Mouse (Mus musculus): ENCODE results near the gene Fndc5. TPM values are rescaled to one million over a fixed set of nuclear protein-coding genes. Genes with fewer than 3 reads are reported as not detected.

Fndc5 gene
- polyA plus RNA-seq, 1 experiment from 2014 or later: 1.8 TPM

DNA sequence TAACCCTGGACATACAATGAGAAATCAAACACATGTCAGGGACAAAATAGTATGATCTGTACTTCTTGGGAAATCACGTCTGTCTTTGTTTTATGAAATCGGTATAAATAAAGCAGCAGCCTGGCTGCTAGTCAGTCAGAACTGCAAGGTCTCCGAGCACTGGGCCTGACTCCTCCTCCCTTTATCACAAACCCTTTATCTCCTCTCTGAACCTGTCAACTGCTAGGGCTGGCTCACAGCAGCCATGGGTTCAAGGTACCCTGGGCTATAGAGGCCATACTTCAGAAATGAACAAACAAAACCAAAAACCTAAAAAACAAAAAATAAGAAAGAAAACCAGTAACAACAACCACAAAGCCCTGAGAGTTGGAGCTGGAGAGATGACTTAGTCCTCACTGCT lies 21.8 kb downstream of the Fndc5 start:
- WGBS: 76% methylated on average over 3 of the region's 3 CpGs
- no peak for ATAC-seq (ENCODE audit: low FRiP score, low read depth)
- H3K9me3 ChIP-seq: no peaks in the 10 kb centered on the region

DNA sequence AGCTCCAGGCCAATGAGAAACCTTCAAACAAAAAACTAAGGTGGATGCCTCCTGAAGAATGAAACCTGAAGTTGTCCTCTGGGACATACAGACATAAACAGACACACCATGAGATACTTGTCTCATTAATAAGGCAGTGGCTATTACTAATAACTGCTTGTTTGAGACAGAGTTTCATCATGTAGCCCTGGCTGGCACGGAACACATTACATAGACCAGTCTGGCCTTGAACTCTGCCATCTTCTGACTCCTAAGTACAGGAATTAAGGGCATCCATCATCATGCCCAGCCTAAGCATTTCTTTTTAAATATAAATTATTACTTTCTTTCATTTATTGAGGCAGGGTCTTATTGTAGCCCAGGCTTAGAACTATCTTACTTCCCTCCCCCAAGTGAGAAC lies 24.3 kb downstream of the Fndc5 start:
- no peak overlapping the region for H3K27ac ChIP-seq (replicated peaks)
- H3K4me2 ChIP-seq (replicated peaks): no peak overlapping the region
- no peak for ATAC-seq (ENCODE audit: low FRiP score, low read depth)
- 93% methylated on average over 1 of the region's 1 CpGs for WGBS
- H3K4me1 ChIP-seq: no peaks in the 10 kb centered on the region
- no peak overlapping the region for H3K9ac ChIP-seq (replicated peaks)
- H3K27me3 ChIP-seq: no peaks in the 10 kb centered on the region
- H3K36me3 ChIP-seq: peaks cover 33% of the 10 kb centered on the region
- no peaks in the 10 kb centered on the region for H3K9me3 ChIP-seq
- H3K4me3 ChIP-seq: no peak overlapping the region

More for the DNA sequence above, 21.8 kb downstream of the Fndc5 start:
- H3K36me3 ChIP-seq: peaks cover 30% of the 10 kb centered on the region
- no peaks in the 10 kb centered on the region for H3K4me1 ChIP-seq
- H3K27ac ChIP-seq (replicated peaks): no peak overlapping the region
- no peak overlapping the region for H3K4me2 ChIP-seq (replicated peaks)
- no peak overlapping the region for H3K4me3 ChIP-seq
- H3K27me3 ChIP-seq: no peaks in the 10 kb centered on the region
- H3K9ac ChIP-seq (replicated peaks): no peak overlapping the region

DNA sequence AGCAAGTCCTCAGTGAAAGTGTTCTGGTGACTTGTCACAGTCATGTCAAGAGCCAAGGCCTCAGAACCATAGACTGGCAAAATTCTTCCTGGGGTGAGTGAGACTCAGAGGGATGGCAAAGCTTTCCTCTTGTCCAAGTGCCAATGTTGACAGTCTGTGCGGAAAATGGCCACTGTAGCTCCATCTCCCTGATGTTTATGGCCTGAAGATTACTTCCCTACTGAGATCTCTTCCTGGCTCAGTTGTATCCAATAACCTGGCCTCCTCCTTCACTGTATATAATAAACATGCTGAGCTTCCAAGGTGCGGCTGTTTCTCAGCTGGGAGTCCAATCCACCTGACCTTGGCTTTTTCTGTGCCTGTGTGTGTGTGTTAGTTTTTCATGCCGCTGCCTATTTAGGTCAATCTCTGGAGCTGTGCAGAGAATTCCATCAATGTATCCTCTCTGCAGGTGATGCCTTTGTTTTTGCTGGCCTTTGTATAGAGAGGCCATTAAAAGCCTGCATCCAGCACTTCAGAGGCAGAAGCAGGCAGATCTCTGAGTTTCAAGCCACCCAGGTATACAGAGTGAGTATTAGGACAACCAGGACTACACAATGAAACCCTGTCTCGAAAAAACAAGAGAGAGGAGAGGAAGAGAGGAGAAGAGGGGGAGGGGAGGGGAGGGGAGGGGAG lies 24.9 kb downstream of the Fndc5 start:
- WGBS: 92% methylated on average over 3 of the region's 4 CpGs
- Histone ChIP-seq H3K4me2 (replicated peaks) (no peak overlapping the region), H3K4me1 (no peaks in the 10 kb centered on the region), H3K27me3 (no peaks in the 10 kb centered on the region), H3K9me3 (no peaks in the 10 kb centered on the region), H3K36me3 (peaks cover 31% of the 10 kb centered on the region), H3K4me3 (no peak overlapping the region), H3K27ac (replicated peaks) (no peak overlapping the region), H3K9ac (replicated peaks) (no peak overlapping the region)
- ATAC-seq (ENCODE audit: low FRiP score, low read depth): no peak

DNA sequence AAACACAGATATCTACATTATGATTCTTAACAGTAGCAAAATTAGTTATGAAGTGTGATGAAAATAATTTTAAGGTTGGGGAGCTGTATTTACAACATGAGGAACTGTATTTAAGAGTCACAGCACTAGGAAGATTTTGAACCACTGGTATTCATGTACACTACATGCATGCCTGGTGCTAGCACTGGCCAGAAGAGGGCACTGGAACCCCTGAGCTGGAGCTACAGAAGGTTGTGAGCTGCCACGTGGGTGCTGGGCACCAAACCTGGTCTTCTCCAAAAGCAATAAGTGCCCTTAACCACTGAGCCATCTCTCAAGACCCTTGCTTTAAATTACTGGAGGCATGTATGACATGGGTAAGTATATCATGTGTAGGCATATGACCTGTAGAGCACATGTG lies 35.7 kb downstream of the Fndc5 start:
- ATAC-seq (ENCODE audit: low FRiP score, low read depth): no peak
- WGBS: 85% methylated on average over 1 of the region's 1 CpGs
- Histone ChIP-seq H3K27me3 (no peaks in the 10 kb centered on the region), H3K4me3 (no peak overlapping the region), H3K27ac (replicated peaks) (no peak overlapping the region), H3K9me3 (0 out of 2 replicates have a peak, but pooled peaks cover 3% of the 10 kb centered on the region), H3K4me1 (no peaks in the 10 kb centered on the region), H3K36me3 (peaks cover 33% of the 10 kb centered on the region), H3K4me2 (replicated peaks) (no peak overlapping the region), H3K9ac (replicated peaks) (no peak overlapping the region)

DNA sequence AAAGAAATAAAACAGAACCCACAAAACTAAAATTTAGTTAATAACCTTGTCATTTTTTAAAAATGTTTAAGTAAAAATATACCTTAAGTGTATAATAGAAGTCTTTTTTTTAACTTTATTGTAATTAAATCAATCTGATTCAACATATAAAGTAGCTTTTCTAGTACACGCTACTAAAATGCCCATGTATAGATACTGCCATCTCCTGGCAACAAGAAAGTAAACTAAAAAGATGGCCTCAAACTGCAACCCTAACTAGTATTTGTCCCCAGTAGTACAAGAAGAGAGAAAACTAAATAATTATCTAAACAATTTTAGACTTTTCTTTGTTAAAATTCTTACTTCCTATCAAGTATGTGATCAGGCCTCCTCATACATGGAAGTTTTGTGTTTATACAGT lies 42.8 kb downstream of the Fndc5 start:
- Histone ChIP-seq H3K9me3 (no peaks in the 10 kb centered on the region), H3K36me3 (peaks cover 50% of the 10 kb centered on the region), H3K27me3 (no peaks in the 10 kb centered on the region), H3K9ac (replicated peaks) (no peak overlapping the region), H3K4me3 (no peak overlapping the region), H3K4me1 (no peaks in the 10 kb centered on the region), H3K4me2 (replicated peaks) (no peak overlapping the region), H3K27ac (replicated peaks) (no peak overlapping the region)
- no peak for ATAC-seq (ENCODE audit: low FRiP score, low read depth)
- 75% methylated on average over 1 of the region's 1 CpGs for WGBS

DNA sequence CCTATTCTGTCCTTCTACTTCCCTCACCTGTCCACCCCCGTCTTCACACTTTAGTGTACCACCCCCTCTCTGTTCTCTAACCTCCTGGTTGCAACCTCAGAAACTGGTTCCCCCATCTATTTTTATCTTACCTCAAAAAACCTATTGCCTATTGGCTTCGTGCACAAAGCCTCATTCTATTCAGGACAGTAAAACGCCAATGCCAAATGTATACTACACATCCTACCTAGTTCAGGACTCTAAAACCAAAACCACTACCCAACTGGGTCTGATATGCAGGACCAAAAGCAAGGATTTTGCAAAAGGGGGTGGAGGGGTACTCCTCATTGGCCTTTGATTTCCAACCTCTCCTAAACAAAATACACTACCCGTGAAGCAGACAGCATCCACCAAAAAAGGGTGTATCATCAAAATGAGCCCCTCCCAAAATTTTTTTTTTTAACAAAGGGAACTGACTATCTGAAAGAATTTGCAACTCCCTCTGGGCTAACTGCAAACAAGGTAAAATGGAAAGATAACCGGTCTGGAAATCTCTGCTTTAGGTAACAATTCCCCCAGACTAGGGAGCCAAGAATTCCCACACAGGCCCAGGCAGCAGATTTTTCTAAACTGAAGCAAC lies 51.4 kb downstream of the Fndc5 start:
- no peaks in the 10 kb centered on the region for H3K9me3 ChIP-seq
- H3K9ac ChIP-seq (replicated peaks): peak overlapping the region; percentile 87; the same call in 1 of the 2 replicates
- peak overlapping the region; percentile 88 for H3K4me3 ChIP-seq
- no peaks in the 10 kb centered on the region for H3K27me3 ChIP-seq
- H3K27ac ChIP-seq (replicated peaks): no peak overlapping the region
- peaks cover 4% of the 10 kb centered on the region; the same call in 1 of the 2 replicates for H3K36me3 ChIP-seq
- no peak for ATAC-seq (ENCODE audit: low FRiP score, low read depth)
- H3K4me2 ChIP-seq (replicated peaks): peak overlapping the region; percentile 78
- H3K4me1 ChIP-seq: peaks cover 23% of the 10 kb centered on the region
- 46% methylated on average over 5 of the region's 5 CpGs for WGBS

DNA sequence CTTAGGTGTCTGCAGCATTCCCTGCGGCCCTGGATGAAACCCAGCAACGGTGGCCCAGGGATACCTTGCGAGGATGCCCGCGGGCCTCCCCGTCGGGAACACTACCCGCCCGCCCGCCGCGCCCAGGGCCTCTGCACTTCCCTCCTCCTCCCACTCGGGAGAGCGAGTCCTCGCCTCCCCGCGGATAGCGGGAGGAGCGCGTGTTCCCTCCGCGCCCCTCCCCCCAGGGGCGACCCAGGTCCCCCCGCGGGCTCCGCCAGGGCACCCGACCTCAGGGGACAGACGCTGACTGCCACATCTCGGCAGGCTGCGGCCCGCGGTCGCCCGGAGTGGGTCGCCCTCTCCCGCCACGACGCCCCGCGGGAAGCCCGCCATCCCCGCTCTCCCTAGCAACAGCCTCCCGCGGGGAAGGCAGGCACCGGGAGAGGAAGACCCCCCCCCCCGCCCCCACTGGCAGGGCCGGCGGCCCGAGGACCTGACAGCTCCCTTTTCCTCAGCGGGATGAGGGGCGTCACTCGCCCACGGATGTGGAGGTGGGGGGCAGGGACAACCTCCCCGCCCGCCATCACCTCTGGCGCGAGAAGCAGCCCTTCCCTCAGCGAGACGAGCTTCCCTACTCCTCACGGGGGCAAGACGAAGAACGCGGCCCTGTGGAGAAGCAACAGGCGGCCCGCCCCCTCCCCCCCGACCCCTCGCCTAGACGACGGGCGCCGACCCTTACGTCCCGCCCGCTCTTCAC lies 52.2 kb downstream of the Fndc5 start:
- peak overlapping the region; percentile 89 for H3K27ac ChIP-seq (replicated peaks)
- under 1% methylated on average over 47 of the region's 74 CpGs for WGBS
- H3K36me3 ChIP-seq: 0 out of 2 replicates have a peak, but pooled peaks cover 3% of the 10 kb centered on the region
- H3K27me3 ChIP-seq: no peaks in the 10 kb centered on the region
- peaks cover 23% of the 10 kb centered on the region for H3K4me1 ChIP-seq
- ATAC-seq (ENCODE audit: low FRiP score, low read depth): peak; percentile 82
- H3K4me2 ChIP-seq (replicated peaks): peak overlapping the region; percentile 78
- no peaks in the 10 kb centered on the region for H3K9me3 ChIP-seq
- peak overlapping the region; percentile 88 for H3K4me3 ChIP-seq
- peak overlapping the region; percentile 87 for H3K9ac ChIP-seq (replicated peaks)

DNA sequence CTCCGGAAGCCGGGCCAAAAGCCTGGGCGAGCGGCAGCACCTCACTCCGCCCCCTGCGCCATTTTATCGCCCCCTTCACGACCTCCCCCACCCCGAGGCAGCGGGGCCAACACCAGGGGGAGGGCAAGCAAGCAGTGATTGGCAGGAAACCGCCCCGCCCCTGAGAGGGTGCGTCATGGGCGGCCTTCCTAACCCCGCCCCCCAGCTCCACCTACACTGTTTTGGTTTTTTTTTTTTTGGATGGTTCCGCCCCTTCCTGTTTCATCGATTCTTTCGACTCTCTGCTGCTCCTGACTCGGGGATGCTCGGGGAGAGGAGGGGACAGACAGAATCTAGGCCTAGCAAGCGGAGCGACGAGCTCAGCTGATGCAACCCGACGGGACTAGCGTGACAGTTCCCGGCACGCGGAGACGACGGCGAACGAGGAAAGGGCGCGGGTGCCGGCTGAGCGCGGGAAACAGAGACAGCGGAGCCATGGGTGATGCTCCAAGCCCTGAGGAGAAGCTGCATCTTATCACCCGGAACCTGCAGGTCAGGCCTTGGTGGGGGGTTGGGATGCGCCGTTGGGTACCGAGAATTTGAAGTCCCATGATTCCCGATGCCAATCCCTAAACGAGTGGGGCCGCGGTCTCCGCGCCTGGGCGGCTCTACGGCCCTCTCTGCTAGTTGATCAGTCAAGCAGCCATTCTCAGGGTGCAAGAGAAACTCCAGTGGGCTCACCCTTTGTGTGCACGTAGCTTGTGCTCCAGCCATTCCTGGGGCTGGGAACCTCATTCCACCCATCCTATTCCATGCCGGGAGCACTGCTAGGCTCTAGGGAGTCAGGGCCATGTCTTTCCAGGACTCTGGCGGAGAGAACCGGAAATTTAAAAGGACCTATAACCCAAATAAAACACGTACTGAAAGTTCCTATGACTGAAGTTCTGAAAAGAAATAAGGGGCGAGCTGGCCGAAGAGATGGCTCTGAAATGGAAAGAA lies 53.0 kb downstream of the Fndc5 start, which contains the start of the genes S100pbp and Yars:
TSS of gene S100pbp (minus strand) at position 186 of the 978 bp plus-strand sequence.
TSS of gene Yars (plus strand) at position 219 of the 978 bp plus-strand sequence.
- Histone ChIP-seq H3K4me1 (peaks cover 23% of the 10 kb centered on the region), H3K9me3 (no peaks in the 10 kb centered on the region), H3K36me3 (peaks cover 8% of the 10 kb centered on the region; the same call in 1 of the 2 replicates), H3K27ac (replicated peaks) (peak within 1 kb of the TSS; percentile 89), H3K4me3 (peak within 1 kb of the TSS; percentile 88), H3K9ac (replicated peaks) (peak within 1 kb of the TSS; percentile 89), H3K4me2 (replicated peaks) (peak within 1 kb of the TSS; percentile 85), H3K27me3 (no peaks in the 10 kb centered on the region)
- ATAC-seq (ENCODE audit: low FRiP score, low read depth): peak; percentile 86
- under 1% methylated on average over 57 of the region's 58 CpGs for WGBS

DNA sequence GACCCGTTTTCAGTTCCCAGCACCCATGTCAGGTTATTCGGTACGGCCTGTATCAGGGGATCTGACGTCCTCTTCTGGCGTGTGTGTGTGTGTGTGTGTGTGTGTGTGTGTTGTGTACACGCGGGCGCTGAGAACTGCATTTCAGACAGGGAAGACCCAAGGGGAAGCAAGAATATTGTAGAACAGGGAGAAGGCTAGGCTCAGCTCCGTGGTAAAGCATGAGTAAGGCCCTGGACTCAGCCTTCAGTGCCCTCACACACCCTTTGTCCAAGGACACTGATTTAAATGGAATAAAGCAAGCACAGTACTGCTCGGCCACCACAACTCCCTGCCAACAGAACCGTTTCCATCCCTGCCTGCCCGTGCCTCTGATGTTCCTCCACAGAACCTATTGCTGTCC lies 53.7 kb downstream of the Fndc5 start:
- H3K36me3 ChIP-seq: peaks cover 12% of the 10 kb centered on the region
- peak overlapping the region; percentile 85 for H3K4me2 ChIP-seq (replicated peaks)
- H3K4me3 ChIP-seq: peak overlapping the region; percentile 88
- 5% methylated on average over 12 of the region's 12 CpGs for WGBS
- no peaks in the 10 kb centered on the region for H3K9me3 ChIP-seq
- H3K27me3 ChIP-seq: no peaks in the 10 kb centered on the region
- H3K27ac ChIP-seq (replicated peaks): 0 out of 2 replicates have a peak overlapping the region, but pooled peaks have one; percentile 86
- no peak for ATAC-seq (ENCODE audit: low FRiP score, low read depth)
- H3K9ac ChIP-seq (replicated peaks): peak overlapping the region; percentile 89
- H3K4me1 ChIP-seq: peaks cover 23% of the 10 kb centered on the region

DNA sequence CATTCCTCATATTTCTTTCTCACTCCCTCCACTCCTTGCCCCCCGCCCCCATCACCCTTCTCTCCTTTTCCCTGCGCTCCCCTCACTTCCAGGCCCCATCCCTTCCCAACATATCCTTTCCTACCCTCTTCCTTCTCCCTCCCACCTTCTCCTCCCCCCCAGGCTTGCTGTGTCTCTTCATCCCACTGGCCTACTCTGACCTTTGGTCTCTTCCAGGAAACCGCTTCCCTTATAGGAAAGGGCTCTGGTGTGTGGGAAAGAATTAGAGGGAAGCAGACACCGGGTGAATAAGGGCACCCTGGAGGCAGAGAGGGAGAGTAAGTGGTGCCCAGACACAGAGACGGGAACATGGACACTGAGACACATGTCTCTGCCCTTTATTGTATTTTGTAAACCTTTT lies 54.9 kb downstream of the Fndc5 start:
- no peak for ATAC-seq (ENCODE audit: low FRiP score, low read depth)
- Histone ChIP-seq H3K4me3 (no peak overlapping the region), H3K9ac (replicated peaks) (0 out of 2 replicates have a peak overlapping the region, but pooled peaks have one; percentile 24), H3K4me2 (replicated peaks) (0 out of 2 replicates have a peak overlapping the region, but pooled peaks have one; percentile 19), H3K27ac (replicated peaks) (no peak overlapping the region), H3K27me3 (no peaks in the 10 kb centered on the region), H3K4me1 (peaks cover 23% of the 10 kb centered on the region), H3K9me3 (no peaks in the 10 kb centered on the region), H3K36me3 (peaks cover 23% of the 10 kb centered on the region)
- 83% methylated on average over 5 of the region's 5 CpGs for WGBS

Data from midbrain, embryonic 12.5 days (tissue).